Mouse (Mus musculus) cerebellum, postnatal 4 days (tissue): ENCODE results near the gene Tmem186.

ENCODE experiments used
- DNase-seq, 2 experiments: peaks; one replicate each; pipeline ENCODE4 v3.0.0; 2022; ENCODE audit warnings: low spot score in 2 of 2, mixed read lengths in 1 of 2

The Tmem186 gene

DNA sequence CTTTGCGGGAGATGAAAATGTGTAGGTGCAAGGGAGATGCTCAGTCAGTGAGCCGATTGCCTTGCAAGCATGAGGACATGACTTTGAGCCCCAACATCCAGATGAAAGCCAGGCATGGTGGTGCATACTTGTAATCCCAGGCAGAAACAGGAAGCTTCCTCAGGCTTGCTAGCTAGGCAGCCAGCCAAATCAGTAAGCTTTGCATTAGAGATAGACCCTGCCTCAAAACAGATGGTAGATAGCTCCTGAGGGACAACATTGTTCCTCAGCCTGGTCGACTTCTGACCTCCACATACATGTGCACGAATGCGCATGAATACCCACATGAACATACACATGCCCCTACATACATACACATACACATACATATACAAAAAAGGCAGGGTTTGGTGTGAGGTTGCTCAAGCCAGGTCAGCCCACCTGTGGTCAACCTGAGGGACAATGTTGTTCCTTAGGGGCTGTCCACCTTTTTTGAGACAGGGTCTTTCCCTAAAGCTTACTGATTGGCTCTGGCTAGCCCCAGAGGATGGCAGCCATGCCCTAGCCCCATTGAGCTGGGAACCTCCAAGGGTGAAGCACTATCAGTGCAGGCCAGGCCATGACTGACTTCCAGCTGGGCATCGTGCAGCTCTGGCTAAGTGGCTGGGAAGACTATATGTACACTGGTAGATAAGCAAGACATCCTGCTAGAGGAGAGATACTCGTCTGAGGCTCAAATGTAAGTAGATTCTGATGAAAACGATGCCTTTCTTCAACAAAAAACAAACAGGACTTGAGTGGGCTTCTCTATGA is 25.1 kb downstream of the Tmem186 start:
- DNase-seq = no peak

GRCm38 (mm10) chr16:8610397-8610796 is 27.1 kb downstream of the Tmem186 start:
- DNase-seq = no peak

- no peak for DNase-seq
Observed at GRCm38 (mm10) chr16:8603789-8604188, 33.7 kb downstream of the Tmem186 start.

GRCm38 (mm10) chr16:8597516-8597915 is 40.0 kb downstream of the Tmem186 start:
- DNase-seq = no peak

- no peak for DNase-seq
Observed at GRCm38 (mm10) chr16:8596336-8596735, 41.2 kb downstream of the Tmem186 start.

- DNase-seq = no peak
Observed at GRCm38 (mm10) chr16:8595411-8595810, 42.1 kb downstream of the Tmem186 start.

DNA sequence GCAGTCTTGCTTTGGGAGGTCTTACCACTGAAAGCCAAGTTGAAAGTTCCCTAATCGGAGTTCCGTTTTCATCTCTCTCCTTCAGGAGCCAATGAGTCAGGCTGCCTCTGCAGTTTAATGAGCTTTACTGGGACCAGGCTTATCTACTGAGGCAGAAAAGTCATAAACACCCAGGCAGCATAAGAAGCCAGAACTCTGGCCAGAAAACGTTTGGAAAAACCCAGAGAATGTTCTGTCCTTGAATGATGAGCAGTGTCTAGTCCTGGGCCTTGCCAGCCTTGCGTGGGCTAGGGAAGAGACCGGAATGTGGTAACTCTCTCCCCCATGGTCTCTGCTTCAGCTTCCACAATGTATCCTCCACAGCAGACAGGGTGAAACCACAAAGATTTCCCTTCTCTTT is 52.5 kb downstream of the Tmem186 start:
- no peak for DNase-seq

DNA sequence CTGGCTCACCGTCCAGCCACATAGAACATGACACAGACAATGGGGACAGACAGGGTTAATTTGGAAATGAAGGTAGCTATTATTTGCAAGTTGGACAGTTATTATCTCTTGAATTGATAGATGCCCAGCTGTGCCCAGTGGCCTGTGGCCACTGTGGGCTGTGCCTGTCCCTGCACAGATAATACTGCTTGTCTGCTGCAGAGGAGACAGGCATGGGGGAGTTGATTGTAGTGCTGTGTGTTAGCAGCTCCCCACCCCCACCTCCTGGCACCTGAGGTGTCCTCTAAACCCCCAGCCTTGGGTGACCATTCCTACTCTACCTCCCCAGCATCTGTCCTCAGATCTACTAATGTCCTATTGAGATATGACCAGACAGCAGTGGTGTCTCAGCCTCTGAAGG is 53.3 kb downstream of the Tmem186 start:
- DNase-seq = no peak
